Mouse (Mus musculus): ENCODE data around the gene Ticrr. TPM values are rescaled to one million over a fixed set of nuclear protein-coding genes. Genes with fewer than 3 reads are reported as not detected.

Gene Ticrr
- polyA plus RNA-seq (2017; shearing (Covaris generic)): 1.4 TPM

GRCm38 (mm10) chr7:79659578-79660290, at the start of gene Ticrr:
Ticrr (plus strand) TSS chr7:79660196.

GRCm38 (mm10) chr7:79617418-79617817, 42.6 kb upstream of the Ticrr start, which contains the start of gene Rhcg:
Rhcg (minus strand) TSS chr7:79617657.

GRCm38 (mm10) chr7:79715187-79715981, 55.4 kb downstream of the Ticrr start, which contains the start of gene Kif7:
Kif7 (minus strand) TSS chr7:79715720.

DNA sequence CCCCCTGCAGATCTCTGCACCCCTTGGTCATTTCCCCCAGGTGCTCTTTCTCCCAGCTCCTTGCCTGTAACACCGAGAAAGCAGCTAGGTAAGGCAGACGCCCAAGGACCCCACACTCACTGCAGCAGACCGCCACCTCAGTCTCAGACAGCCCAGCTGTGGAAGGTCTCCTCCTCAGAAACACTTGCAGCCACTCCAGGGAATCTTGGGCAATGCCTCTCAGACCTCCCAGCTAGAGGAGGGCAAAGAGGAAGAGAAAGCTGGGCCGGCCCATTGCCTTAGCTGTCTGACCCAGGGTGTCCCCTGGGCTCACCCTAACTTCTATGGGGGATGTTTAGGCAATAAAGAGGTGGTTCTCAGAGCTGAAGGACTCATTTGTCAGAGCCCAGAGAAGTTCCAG, 72.6 kb downstream of the Ticrr start, which contains the start of gene Plin1:
Gene Plin1 (minus strand): TSS at position 282 of the 400 bp plus-strand sequence.

DNA sequence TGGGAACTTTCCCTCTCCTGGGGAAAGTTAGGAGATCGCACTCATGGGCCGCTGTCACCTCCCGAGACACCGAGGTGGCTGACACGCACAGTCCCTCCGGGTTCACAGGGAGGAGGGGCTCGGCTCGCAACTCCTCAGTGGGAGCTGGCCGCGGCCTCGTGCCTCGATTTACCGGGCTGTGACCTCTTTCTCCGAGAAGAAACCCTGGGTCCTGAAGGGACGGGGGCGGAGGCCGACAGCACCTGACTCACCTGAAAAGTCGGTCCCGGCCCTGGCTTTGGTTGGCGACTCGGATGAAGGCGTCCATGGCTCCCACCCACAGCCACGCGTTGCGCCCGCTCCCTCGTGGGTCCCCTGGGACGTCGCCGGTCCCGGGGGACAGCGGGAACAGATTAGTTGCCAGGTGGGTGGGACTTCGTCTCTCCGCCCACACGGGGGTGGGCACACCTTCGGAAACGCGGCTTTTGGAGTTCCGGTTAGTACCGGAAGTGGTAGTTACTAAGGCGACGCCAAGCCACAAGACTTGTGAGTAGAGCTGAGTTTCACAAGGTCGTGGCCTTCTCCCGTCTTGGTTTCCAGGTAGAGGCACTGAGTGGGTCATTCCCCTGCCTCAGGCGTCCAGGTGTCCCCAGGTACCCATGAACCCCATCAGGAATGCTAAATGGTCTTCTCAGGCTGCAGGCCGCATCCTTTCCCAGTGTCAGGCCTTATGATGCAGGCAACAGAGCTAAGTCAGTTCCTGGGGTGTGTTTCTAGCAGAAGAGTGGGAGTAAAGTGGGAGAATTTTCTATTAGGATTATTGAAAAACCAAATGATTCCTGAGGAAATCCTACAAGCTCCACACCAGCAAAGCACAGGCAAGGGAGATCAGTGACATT, 82.9 kb downstream of the Ticrr start, which contains the start of the genes Pex11a and Wdr93:
Gene Pex11a (minus strand): TSS at position 473 of the 878 bp plus-strand sequence.
Gene Wdr93 (plus strand): TSS at position 505 of the 878 bp plus-strand sequence.

Other genes starting within 250 kb of the Ticrr start
- 36.8 TPM for gene Polg, start 193.8 kb upstream of the Ticrr start, polyA plus RNA-seq (2017; shearing (Covaris generic))
- gene Rhcg, start 42.5 kb upstream of the Ticrr start, polyA plus RNA-seq (2017; shearing (Covaris generic)): not detected
- 0.25 TPM for gene Kif7, start 55.5 kb downstream of the Ticrr start, polyA plus RNA-seq (2017; shearing (Covaris generic))
- 0.10 TPM for gene Plin1, start 72.7 kb downstream of the Ticrr start, polyA plus RNA-seq (2017; shearing (Covaris generic))
- gene Pex11a, start 82.9 kb downstream of the Ticrr start, polyA plus RNA-seq (2017; shearing (Covaris generic)): 6.7 TPM
- gene Wdr93, start 83.0 kb downstream of the Ticrr start, polyA plus RNA-seq (2017; shearing (Covaris generic)): 0.12 TPM
- gene Mesp1, start 133.6 kb downstream of the Ticrr start, polyA plus RNA-seq (2017; shearing (Covaris generic)): not detected
- gene Mesp2, start 150.5 kb downstream of the Ticrr start, polyA plus RNA-seq (2017; shearing (Covaris generic)): not detected
- not detected for gene Anpep, start 200.9 kb downstream of the Ticrr start, polyA plus RNA-seq (2017; shearing (Covaris generic))